Mouse (Mus musculus): ENCODE measurements around the gene Zc3h4.

The Zc3h4 gene

DNA sequence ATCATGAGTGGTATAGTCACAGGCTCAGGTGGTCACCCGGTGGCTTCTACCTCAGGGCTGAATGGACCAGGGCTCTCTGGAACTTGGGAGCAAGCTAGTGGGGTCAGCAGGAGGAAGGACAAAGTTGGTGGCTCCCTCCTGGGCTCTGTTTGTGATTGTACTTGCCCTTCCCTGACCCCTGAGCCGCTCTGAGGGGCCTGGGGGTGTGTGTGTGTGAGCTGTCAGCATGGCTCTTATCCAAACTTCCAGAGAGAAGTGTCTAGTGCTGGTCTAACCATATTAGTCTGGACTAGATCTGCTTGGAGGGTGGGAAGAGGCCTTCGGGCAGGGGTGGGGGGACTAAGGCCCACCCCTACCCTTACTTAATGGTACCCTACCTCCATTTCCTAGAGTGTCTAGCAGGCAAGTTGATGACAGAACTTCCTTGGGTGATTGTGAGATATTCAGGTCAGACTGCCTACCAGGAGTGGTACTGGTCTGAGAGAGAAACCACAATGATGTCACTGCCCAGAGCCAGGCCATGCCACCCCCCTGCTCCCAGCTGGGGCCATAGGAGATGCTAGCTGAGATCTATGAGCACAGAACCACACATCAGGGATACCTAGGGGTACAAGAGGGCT, 32.8 kb downstream of the Zc3h4 start:
- DNase-seq (ENCODE audit: low spot score) = no peak

DNA sequence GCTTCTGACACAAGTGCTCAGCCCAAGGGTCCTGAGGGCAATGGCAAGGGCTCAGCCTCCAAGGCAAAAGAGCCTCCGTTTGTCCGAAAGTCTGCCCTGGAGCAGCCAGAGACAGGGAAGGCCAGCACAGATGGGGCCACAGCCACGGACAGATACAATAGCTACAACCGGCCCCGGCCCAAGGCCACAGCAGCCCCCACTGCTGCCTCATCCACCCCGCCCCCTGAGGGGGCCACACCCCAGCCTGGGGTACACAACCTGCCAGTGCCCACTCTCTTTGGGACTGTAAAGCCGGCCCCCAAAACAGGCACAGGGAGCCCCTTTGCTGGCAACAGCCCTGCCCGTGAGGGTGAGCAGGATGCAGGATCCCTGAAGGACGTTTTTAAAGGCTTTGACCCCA, 34.4 kb downstream of the Zc3h4 start:
- DNase-seq (ENCODE audit: low spot score) = no peak

DNA sequence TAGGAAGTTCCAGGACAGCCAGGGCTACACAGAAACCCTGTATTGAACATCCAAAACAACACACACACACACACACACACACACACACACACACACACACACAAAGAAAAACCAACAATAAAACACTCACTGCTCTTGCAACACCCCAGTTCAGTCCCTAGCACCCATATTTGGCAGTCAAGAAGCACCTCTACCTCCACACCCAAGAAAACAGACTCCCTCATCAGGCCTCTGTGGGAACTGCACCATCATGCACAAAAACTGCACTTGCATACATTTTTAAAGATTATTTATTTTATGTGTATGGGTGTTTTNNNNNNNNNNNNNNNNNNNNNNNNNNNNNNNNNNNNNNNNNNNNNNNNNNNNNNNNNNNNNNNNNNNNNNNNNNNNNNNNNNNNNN, 40.5 kb downstream of the Zc3h4 start:
- peak; percentile 20 for DNase-seq (ENCODE audit: low spot score)

DNA sequence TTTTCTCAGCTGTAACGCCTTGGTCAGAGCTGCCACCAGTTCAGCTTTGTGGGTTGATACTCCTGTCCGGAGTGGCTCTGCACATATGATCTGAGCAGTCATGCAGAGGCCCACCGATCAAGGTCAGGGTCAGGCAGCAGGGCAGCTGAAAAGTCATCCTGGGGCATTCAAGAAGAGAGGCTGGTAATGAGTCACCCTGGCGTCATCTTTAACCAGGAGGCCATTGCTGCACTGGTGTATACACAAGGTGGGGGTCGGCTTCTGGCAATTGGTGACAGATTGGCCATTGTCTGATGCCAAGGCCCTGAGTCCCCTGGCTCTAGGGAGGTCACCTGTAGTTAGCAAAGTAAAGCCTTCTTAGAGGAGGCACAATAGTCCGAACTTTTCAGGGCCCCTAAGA, 50.9 kb downstream of the Zc3h4 start:
- DNase-seq (ENCODE audit: low spot score) = no peak

DNA sequence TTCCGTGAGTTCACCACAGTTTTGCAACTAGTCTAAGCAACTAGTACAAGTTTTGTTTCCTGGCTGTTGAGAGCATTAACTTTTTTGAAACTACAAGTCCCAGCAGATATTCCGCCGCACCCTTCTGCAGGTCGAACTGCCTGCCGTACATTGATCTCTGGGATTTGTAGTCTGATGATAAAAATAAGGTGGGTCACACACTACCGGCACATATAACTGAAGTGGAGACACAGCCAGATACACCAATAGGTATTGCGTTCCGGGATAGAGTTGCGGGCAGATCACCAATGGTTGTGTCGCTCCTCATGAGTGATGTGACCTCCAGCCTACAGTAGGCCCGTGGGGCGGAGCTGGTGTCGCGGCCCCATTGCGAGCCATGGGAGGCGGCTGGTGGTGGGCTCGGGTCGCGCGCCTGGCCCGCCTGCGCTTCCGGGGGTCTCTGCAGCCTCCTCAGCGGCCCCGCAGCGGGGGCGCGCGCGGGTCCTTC, 51.9 kb downstream of the Zc3h4 start, which contains the start of gene Tmem160:
Gene Tmem160, plus strand, starts transcription at position 193 of the 487 bp plus-strand sequence.
- peak; percentile 96 for DNase-seq (ENCODE audit: low spot score)

DNA sequence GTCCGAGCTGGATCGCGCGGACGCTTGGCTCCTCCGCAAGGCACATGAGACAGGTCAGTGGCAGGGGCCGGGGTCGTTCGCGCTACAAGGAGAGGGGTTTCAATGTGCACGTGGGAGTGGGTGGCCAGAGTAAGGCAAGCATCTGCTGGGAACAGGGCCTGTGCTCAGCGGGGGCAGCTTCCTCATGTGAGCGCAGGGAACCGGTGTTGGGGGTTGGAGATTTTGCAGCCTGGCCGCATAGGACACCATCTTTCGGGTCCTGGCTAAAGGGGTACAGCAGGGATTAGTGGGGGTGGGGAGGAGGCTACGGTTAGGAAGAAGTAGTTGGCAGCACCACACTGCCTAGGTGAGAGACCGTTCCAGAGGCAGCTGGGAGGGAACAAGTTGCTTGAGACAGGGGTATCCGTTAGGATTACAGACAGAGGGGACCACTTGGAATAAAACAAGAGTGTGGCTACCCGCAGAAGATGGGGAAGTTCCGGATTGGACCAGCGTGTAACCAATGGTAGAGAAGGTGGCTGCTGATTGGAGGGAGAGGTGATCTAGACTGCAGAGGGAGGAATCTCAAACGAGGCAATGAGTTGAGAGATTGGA, 52.5 kb downstream of the Zc3h4 start:
- peak; percentile 37 for DNase-seq (ENCODE audit: low spot score)

DNA sequence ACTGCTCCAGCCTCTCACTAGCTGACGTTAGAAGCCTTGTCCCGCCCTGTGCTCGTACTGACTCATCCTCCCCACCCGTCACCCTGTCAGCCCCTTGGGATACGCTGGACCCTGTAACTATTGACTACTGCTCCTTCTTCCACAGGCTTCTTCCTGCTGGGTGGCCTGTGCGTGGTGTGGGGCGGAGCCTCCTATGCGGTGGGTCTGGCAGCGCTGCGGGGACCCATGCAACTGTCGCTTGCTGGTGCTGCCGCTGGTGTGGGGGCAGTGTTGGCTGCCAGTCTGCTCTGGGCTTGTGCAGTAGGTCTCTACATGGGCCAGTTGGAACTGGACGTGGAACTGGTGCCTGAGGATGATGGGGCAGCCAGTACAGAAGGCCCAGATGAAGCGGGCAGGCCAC, 54.3 kb downstream of the Zc3h4 start:
- DNase-seq (ENCODE audit: low spot score) = no peak

DNA sequence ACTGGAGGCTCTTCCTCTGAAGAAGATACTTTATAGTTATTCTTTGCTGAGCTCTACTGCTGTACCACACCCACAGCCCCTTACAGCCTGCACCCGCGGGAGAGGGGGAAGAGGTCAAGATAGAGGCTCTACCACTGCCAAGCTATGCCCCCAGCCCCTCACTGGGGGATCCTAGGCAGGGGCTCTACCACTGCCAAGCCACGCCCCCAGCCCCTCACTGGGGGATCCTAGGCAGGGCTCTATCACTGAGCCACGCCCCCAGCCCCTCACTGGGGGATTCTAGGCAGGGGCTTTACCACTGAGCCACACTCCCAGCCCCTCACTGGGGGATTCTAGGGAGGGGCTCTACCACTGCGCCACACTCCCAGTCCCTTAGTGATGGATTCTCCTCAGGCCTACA, 55.6 kb downstream of the Zc3h4 start:
- DNase-seq (ENCODE audit: low spot score) = no peak

DNA sequence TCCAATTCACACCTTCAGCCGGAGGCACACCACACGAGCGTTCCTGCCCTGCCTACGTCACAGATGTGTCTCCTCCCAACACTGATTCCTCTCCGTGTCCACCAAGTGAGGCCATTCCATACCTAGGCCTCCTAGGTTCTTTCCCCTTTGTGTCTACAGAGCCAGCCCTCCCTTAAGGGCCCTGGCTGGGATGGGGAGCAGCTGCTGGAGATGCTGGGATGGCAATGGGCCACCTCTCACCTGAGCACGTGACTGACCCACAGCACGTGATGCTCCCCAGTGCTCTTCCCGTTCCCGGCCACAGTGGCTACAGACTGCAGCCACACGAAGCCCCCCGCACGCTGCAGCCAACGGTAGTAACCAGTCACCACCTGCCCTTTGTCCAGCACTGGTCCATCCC, 59.9 kb downstream of the Zc3h4 start:
- no peak for DNase-seq (ENCODE audit: low spot score)

DNA sequence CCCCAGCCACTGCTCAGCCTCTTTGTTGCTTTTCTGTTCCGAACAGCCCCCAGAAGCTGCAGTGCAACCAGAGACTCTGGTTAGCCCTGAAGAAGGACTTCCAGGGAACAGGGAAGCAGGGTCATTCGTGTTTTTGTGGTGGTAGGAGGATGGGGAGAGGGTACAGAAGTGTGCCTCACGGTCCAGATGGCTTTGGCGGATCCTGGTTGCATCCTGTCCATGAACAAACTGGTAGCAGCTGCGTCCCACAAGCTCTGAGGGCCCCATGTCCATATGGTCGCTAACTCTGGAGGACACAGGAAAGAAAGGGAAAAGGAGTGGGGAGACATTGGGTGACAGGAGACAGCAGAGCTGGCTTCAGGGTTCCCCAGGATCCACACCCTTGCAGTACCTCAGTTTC, 60.4 kb downstream of the Zc3h4 start:
- DNase-seq (ENCODE audit: low spot score) = no peak

DNA sequence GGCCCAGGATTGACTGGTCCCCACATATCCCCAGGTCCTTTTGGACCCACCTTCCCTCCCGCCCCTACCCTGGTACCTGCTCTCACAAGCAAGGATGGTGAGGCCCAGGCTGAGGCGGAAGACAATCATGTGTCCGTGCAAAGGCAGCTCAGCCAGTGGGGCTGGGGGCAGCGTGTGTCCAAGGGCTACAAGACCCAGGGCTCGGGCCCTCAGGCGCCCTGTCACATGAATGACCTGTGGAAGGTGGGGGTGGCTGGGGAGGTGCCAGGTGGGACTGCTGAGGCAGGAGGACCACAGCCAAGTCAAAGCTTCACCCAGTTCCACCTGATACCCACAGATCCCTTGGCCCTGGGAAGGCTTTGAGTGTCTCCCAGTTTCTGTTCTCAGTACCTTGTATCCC, 61.0 kb downstream of the Zc3h4 start:
- DNase-seq (ENCODE audit: low spot score) = no peak

DNA sequence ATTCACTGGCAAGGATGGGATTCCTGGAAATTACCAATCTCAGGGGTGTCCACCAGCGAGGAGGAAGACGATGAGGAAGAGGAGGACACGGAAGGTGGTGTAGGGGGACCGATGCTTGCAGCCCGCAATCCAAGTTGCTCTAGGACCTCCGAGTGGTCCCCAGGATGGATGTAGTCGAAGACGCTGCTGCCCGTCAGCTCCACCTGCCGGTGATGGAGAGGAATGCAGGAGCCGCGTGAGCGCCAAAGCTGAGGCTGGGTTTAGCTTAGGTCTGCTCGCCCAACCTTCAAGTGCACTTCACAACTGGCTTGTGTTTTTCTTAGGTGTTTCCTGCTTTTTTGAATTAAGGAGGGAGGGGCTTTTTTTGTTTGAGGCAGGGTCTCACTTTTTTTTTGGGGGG, 62.5 kb downstream of the Zc3h4 start:
- DNase-seq (ENCODE audit: low spot score) = peak; percentile 71

DNA sequence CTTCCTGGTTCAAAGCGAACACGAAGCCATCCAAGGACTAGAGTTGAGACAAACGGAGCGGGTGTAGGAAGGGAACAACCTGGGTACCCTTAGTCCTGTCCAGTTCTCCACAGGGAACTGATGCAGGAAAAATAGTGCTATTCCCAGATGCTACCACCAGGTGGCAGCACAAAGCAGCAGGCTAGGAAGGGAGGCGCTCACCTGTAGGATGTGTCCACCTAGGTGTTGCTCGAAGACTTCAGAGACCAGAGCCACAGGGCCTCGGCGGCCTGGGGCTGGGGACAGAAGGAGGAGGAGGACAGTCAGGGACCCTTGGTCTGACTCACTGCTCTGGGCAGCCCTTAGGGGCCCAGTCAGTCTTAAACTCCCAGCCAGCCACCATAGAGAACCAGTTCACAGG, 64.5 kb downstream of the Zc3h4 start:
- peak; percentile 74 for DNase-seq (ENCODE audit: low spot score)

DNA sequence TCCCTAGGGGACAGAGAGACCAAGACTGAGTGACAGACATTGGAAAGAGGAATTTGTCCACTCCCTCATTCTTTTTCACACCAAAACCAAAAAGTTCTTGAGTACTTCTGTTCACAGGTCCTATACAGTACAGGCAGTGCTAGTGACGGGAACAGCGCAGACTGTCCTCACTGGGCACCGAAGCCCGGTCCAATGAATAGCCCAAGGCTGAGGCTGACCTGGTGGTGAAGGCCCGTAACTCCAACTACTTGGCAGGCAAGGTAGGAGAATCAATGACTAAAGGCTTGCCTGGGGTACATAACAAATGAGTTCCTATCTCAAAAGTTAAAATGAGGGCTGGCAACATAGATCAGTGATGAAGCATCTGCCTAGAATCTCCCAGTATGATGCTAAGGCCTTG, 64.9 kb downstream of the Zc3h4 start:
- DNase-seq (ENCODE audit: low spot score) = no peak

DNA sequence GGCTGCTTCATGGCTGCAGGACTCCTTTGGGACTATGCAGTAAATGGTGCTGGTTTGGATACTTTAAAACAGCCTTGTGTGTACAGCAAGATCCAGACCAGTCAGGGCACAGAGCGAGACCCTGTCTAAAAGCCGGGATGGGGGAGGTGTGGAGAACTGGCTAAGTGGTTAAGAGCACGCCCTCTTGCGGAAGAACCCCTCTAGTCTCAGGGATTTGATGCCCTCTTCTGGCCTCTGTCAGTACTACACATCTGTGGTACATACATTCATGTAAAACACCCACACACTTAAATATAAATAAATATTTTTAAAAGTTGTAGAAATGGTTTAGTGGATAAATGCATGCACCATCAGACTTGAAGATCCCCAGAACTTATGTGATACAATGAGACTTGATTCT, 65.9 kb downstream of the Zc3h4 start:
- DNase-seq (ENCODE audit: low spot score) = no peak

DNA sequence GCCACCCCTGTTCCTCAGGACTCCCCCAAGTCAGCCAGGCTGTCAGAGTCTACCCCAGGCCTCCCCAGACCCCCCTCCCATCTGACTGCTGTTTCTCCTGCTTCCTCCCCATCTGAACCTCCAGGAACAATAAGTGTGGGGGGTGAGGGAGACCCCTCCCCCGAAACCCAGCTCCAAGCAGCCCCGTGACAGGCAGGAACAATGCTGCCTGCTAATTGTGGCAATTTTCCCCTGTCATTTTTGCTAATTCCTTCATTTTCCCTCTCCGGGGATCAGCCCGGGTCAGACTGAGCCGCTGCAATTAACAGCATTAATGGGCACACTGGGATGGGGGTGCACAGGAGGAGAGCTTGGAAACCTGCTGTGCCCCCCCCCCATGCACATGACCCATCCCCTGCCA, 67.4 kb downstream of the Zc3h4 start:
- no peak for DNase-seq (ENCODE audit: low spot score)

DNA sequence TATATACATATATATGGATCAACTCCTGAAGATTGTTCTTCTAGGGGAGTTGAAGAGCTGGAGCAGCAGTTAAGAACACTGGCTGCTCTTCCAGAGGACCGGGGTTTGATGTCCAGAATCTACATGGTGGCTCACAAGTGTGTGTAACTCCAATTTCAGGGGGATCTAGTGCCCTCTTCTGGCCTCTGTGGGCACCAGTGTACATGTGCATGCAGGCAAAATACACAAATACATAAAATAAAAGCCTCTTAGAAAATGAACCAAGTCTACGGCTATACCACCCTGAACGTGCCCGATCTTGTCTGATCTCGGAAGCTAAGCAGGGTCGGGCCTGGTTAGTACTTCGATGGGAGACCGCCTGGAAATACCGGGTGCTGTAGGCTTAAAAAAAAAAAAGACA, 70.8 kb downstream of the Zc3h4 start:
- DNase-seq (ENCODE audit: low spot score) = no peak

DNA sequence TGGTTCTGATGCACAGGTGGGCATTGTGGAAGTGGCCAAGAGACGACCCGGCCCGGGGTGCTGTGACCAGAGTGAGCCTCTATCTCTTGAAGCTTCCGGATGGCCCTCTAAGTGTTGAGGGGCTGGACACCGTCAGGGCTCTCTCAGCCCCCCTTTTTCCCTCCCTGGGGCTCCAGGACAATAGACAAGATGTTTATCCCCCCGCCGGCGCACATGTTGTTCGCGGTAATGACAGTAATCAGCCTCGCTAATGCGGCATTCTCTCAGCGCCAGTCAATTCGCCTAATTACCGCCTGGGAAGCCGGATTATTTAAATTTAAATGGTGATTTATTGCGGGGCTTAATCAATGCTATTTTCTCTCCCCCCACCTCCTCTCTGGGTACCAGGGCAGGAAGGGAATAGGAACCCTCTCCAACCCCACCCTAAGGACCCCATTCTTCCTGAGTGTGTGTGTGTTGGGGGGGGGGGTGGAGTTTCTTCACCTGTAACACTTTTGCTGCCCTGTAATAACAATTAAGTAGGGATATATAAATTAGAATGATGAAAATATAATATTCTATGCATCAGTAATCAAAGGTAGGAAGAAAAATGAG, 71.5 kb downstream of the Zc3h4 start:
- DNase-seq (ENCODE audit: low spot score) = no peak

DNA sequence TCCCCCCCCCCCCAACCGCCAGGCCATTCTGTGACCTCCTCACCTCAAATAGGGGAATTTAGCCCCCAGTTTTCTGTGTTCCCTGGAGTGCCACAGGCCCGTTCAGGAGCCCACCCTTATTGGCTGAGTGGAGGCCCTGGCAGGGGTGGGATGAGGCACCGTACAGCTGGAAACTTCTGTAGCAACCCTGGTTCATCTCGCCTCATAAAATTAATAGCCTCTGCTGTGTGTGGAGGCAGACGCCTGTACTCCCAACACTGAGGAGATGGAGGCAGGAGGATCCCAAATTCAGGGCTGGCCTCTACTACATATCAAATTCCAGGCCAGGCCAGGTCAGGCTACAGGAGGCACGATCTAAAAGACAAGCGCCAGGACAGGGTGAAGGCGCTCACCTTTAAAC, 73.1 kb downstream of the Zc3h4 start:
- DNase-seq (ENCODE audit: low spot score) = no peak

DNA sequence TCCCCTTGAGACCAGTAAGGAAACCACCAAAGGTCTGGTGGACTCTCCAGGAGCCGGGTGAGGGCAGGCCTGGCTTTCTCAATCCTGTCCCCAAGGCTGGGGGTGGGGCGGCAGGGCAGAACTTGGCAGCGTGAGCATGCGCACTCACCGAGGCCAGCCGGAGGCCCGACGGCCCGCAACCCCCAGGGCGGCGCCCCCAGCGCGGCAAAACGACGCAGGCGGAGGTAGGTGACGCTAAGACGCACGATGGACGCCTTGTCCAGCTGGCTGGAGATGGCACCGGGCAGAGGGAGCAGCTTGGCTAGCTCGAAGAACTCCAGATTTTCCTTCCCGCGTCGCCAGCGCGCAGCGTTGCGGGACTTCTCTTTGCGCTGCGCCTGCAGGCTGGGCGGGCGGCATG, 73.7 kb downstream of the Zc3h4 start:
- DNase-seq (ENCODE audit: low spot score) = no peak

DNA sequence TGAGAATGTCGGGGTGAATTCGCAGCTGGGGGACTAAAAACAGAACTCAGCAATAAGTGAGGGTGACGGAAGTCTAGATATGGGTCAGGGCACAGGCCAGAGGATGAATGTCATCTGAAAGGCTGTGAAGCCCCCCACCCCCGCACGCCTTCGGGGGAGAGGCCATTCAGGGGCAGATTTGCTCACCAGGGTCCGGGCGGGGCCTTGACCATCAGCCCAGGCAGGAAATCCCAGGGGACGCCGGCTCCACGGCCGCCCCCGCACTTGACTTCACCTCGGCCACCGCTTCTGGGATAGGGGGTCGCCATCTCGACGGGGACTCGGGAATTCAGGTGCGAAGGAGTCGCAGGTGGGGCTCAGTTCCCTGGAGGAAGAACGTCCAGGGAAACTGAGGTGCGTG, 74.6 kb downstream of the Zc3h4 start:
- DNase-seq (ENCODE audit: low spot score) = no peak

DNA sequence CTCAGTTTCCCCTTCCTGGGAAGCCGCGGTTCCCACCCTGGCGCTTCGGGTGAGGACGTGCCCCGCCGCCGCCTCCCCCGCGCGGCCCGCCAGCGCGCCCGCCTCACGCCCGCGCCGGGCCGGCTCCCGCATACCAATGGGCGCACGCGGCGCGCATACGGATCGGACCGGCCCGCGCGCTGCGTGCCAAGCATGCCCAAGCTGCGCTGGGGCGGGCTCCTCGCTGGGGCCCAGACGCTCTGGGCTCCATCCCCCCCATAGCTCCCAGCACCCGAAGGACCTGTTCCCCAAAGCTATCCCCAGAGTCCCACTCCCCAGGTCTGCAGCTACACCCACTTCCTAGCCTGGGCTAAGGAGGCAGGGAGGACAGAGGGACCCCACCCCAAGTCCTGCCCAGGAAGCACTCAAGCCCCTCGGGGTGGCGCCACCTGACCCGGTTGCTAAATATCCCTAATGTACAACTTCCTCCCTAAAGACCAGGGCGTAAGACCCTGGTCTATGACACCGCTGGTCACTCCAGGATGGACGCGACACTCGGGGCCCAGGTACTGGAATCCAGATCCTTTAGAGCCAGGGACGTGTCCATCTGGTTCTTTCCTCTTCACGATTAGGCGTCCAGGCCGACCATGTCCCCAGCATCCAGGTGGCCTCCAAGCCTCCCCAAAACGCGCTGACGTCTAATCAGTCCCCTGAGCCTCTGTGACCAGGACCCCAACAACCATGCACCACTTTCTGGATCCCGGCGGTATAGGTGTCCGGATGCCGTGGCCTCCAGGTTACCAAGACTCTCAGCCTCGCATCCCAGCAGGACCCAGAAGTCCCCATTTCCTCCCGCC, 75.3 kb downstream of the Zc3h4 start:
- no peak for DNase-seq (ENCODE audit: low spot score)

DNA sequence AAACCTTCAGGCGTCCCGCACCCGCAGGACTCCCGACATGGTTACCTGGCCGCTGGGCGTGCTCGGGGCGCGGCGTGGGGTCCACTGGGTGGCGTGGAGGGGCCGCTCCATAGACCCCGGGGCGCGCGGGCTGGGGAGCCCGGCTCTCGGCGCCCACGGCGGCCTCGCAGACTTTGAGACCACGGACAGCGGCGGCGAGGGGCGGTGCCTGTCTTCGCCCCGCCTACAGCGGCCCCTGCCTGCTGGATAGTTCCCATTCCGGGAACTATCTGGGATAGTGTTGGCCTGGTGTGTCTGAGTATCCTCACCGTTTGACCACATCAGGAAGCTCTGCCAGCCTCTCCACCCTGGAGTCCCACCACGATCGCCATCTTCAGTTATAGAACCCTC, 75.9 kb downstream of the Zc3h4 start:
- DNase-seq (ENCODE audit: low spot score) = no peak
